Mouse (Mus musculus) intestine, embryonic 16.5 days (tissue): ENCODE data around the gene Cmss1. TPM values are rescaled to one million over a fixed set of nuclear protein-coding genes. Genes with fewer than 3 reads are reported as not detected.

Source experiments
- ATAC-seq: fragments of 200-750 bp; cut with Nextera tagmentation; 2 replicates; pipeline ENCODE4 v1.8.0; 2017; ENCODE audit warnings: moderate TSS enrichment, moderate library complexity
- H3K27ac ChIP-seq: fragments of 300-500 bp; sonication (generic); 2 replicates; pipeline ENCODE4 v1.5.1; 2014; ENCODE audit warnings: mild to moderate bottlenecking, low read length
- H3K27me3 ChIP-seq: fragments of 300-500 bp; sonication (generic); replicated peaks from 2 replicates; pipeline ENCODE4 v1.6.1; 2014; ENCODE audit warnings: low read length, control low read depth, mixed read lengths; ENCODE audit not compliant: control insufficient read depth, insufficient read depth
- H3K36me3 ChIP-seq: fragments of 300-500 bp; sonication (generic); 2 replicates; pipeline ENCODE4 v1.6.1; 2014; ENCODE audit warnings: low read length, control low read depth; ENCODE audit not compliant: control insufficient read depth, insufficient read depth
- H3K4me1 ChIP-seq: fragments of 300-500 bp; sonication (generic); 2 replicates; pipeline ENCODE4 v1.6.1; 2014; ENCODE audit warnings: low read length, control low read depth, mixed read lengths; ENCODE audit not compliant: control insufficient read depth, insufficient read depth
- H3K4me2 ChIP-seq: fragments of 300-500 bp; sonication (generic); 2 replicates; pipeline ENCODE4 v1.6.1; 2014; ENCODE audit warnings: low read depth, low read length, control low read depth
- H3K4me3 ChIP-seq: fragments of 300-500 bp; sonication (generic); 2 replicates; pipeline ENCODE4 v1.5.1; 2014; ENCODE audit warnings: mild to moderate bottlenecking, low read length
- H3K9ac ChIP-seq: fragments of 300-500 bp; sonication (generic); 2 replicates; pipeline ENCODE4 v1.6.1; 2014; ENCODE audit warnings: low read depth, low read length
- H3K9me3 ChIP-seq: fragments of 300-500 bp; sonication (generic); 2 replicates; pipeline ENCODE4 v1.6.1; 2016; ENCODE audit warnings: low read length, control low read depth; ENCODE audit not compliant: control insufficient read depth
- WGBS: fragments of 180-500 bp; shearing (Covaris S2); extraction: QIAGEN DNeasy Blood & Tissue Kit; methylation state at CpG from one replicate; pipeline ENCODE4 v1.1.7; 2014; 5-methylcytosine and 5-hydroxymethylcytosine counted together
- polyA plus RNA-seq: library from polyadenylated mRNA; unstranded; fragments of >200 nt; fragmentation: Nextera tagmentation; extraction: Ambion mirVana; gene quantifications from 2 replicates; pipeline ENCODE4 v1.2.1, GENCODE M21; 2015

Gene Cmss1
- polyA plus RNA-seq, 1 experiment from 2014 or later, result 41.4 TPM

DNA sequence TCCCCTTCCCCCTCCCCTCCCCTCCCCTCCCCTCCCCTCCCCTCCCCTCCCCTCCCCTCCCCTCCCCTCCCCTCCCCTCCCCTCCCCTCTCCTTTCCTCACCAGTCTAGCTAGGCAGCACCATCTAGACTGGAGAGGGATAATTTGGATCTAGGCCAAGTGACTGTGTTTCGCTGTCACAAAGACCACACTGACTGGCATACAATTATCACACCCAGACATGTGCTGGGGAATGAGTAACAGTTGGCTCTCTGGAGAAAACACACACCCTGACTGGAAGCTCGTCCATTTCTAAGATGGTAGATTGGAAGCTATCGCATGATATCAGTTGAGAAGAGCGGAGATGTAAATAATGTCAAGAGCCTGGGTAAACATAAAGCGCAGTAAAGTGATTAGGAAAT lies 126.9 kb downstream of the Cmss1 start:
- no peak overlapping the region for H3K27ac ChIP-seq
- 35% methylated on average over 5 of the region's 5 CpGs for WGBS
- H3K4me2 ChIP-seq, result no peak overlapping the region
- no peak overlapping the region for H3K9ac ChIP-seq
- H3K4me3 ChIP-seq, result no peak overlapping the region
- no peaks in the 10 kb centered on the region for H3K27me3 ChIP-seq
- ATAC-seq, result peak; percentile 61
- peaks cover 7% of the 10 kb centered on the region; the same call in 1 of the 2 replicates for H3K9me3 ChIP-seq
- H3K36me3 ChIP-seq, result no peaks in the 10 kb centered on the region
- H3K4me1 ChIP-seq, result peaks cover 3% of the 10 kb centered on the region; the same call in 1 of the 2 replicates

DNA sequence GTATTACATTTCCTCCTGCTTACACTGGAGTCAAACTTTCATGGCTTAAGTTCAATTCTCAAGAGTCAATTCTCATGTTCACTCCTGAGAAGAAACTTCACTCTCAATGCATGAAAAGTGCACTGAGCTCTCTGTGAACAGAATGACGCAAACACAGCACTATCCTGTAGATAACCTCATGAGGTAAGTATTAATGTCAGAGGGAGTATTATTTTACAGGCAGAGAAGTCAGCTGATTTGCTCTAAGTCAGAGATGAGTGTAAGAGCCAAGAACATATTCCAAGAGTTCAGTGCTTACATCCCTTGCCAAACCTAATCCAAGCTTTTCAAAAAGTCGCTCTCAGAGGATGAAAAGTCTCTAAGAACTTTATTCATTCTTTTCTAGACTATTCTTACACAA lies 128.2 kb downstream of the Cmss1 start:
- Histone ChIP-seq H3K27me3 (no peaks in the 10 kb centered on the region), H3K36me3 (no peaks in the 10 kb centered on the region), H3K27ac (no peak overlapping the region), H3K4me1 (peaks cover 3% of the 10 kb centered on the region; the same call in 1 of the 2 replicates), H3K4me2 (no peak overlapping the region), H3K9me3 (peaks cover 7% of the 10 kb centered on the region; the same call in 1 of the 2 replicates), H3K9ac (no peak overlapping the region), H3K4me3 (no peak overlapping the region)
- ATAC-seq, result no peak
- 76% methylated on average over 2 of the region's 2 CpGs for WGBS

DNA sequence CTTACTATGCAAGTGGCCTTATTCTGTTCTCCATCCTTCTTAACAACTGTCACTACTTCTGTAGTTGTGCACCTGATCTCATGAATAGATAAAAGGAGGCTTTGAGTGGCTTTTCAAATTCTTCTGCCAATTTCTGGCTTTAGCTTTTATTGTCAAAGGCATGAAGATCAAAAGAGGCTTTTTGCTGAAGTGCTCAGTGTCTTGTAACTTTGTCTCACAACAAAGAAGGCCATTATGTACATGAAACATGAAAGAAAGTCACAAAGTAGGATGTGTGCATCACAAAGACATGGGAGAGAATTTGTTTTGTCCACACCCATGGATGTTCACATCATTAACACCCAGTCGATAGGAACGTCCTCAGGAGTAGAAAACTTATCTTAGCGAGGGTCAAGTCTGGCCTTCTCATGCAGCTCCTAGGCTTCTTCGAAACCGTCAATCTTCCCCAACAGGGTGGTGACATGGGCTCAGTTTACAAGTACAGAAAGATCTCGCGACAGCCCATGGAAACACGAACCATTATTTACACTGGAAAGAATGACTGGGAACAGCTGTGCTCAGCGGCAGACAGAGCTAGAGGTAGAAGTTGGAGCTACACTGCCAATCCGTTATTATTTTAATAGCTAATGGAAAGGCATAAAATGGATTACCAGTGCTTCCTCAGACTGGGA lies 133.1 kb downstream of the Cmss1 start:
- no peak overlapping the region for H3K4me2 ChIP-seq
- H3K4me1 ChIP-seq, result no peaks in the 10 kb centered on the region
- H3K4me3 ChIP-seq, result no peak overlapping the region
- 49% methylated on average over 10 of the region's 10 CpGs for WGBS
- no peak overlapping the region for H3K9ac ChIP-seq
- no peak overlapping the region for H3K27ac ChIP-seq
- ATAC-seq, result no peak
- peaks cover 7% of the 10 kb centered on the region; the same call in 1 of the 2 replicates for H3K9me3 ChIP-seq
- no peaks in the 10 kb centered on the region for H3K27me3 ChIP-seq
- no peaks in the 10 kb centered on the region for H3K36me3 ChIP-seq

DNA sequence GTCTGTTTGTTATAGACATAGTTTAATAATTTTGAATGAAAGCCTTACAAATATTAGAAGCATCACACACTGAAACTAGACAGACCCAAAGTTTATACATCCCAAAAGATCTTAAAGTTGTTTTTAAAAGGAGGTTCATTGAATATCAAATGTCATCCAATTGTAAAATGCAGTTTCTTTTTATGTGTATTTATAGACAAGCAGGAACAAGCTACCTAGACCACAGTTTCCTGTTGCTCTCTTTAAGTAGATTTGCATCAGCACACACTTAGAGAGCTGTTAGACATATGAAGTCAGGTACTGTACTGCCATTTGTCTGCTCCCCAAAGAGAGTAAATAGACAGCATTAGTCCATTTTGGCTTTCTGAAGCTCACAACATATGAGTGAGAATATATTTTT lies 135.6 kb downstream of the Cmss1 start:
- H3K36me3 ChIP-seq, result no peaks in the 10 kb centered on the region
- no peak overlapping the region for H3K27ac ChIP-seq
- H3K9ac ChIP-seq, result no peak overlapping the region

DNA sequence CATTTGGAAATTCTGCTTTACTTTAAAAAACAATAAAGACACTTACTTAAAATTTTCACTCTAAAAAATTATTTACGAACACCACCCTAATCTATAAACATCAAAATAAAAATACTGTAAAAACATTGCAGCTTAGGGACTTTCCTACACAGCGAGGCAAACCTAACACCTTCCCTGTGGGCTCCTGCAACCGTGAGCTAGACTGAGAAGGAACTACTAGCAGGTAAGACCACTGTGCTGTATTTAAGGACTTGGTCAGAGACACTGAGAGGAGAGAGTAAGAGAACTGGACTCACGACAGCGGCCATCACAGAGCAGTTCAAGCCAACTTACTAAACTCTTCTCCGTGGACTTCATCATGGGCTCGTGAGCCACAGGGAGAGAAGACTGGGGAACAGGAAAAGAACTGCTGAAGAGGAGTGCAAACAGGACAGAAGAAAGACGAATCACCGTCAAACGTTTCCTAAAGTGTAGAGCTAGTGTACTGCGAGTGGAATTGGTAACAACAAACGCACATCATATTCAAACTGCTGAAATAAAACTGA lies 136.3 kb downstream of the Cmss1 start:
- Histone ChIP-seq H3K27me3 (no peaks in the 10 kb centered on the region), H3K36me3 (no peaks in the 10 kb centered on the region), H3K9ac (no peak overlapping the region), H3K27ac (no peak overlapping the region), H3K9me3 (no peaks in the 10 kb centered on the region), H3K4me1 (no peaks in the 10 kb centered on the region), H3K4me2 (no peak overlapping the region), H3K4me3 (no peak overlapping the region)
- WGBS, result 88% methylated on average over 12 of the region's 12 CpGs
- no peak for ATAC-seq

More for the DNA sequence above, 135.6 kb downstream of the Cmss1 start:
- H3K4me3 ChIP-seq, result no peak overlapping the region
- no peaks in the 10 kb centered on the region for H3K9me3 ChIP-seq
- H3K4me1 ChIP-seq, result no peaks in the 10 kb centered on the region
- no peaks in the 10 kb centered on the region for H3K27me3 ChIP-seq
- no peak for ATAC-seq
- H3K4me2 ChIP-seq, result no peak overlapping the region

DNA sequence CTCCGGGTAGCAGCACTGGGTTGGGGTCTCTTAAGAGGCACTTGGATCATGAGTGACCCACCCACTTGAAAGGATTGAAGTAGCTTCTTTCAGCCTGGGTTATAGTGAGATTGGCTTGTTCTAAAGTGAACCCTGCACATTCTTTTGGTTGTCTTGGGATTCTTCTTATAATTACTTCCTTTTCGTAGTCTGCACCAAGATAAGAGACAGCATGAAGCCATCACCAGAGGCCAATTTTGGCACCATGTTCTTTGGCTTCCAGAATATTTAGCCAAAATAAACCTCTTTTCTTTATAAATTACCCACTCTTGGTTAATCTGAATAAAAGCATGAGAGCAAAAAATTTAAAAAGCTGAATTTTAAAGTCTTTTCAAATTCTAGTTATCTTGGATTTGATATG lies 136.8 kb downstream of the Cmss1 start:
- no peaks in the 10 kb centered on the region for H3K9me3 ChIP-seq
- H3K4me2 ChIP-seq, result no peak overlapping the region
- ATAC-seq, result no peak
- no peak overlapping the region for H3K4me3 ChIP-seq
- H3K27ac ChIP-seq, result no peak overlapping the region
- no peaks in the 10 kb centered on the region for H3K36me3 ChIP-seq
- no peak overlapping the region for H3K9ac ChIP-seq
- no peaks in the 10 kb centered on the region for H3K4me1 ChIP-seq
- no peaks in the 10 kb centered on the region for H3K27me3 ChIP-seq
- WGBS, result 84% methylated on average over 2 of the region's 2 CpGs

DNA sequence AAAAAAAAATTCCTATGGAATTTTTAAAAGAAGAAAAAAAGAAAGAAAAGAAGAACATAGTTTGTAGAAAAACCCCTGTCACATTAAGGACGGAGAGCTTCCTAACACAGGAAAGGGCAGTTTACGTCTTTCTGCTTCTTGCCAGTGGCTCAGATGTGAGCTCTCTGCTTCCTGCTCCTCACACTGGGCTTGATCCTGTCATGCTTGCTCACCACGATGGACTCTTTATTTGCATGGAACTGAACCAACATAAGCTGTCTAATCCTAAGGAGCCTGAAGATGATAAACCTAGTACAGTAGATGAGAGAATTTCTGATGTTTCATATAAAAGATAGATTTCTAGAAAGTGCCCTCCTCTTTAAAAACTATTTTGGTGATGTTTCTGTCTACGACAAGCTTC lies 137.4 kb downstream of the Cmss1 start:
- H3K4me3 ChIP-seq, result no peak overlapping the region
- H3K4me2 ChIP-seq, result no peak overlapping the region
- ATAC-seq, result no peak
- no peak overlapping the region for H3K27ac ChIP-seq
- no peaks in the 10 kb centered on the region for H3K9me3 ChIP-seq
- no peaks in the 10 kb centered on the region for H3K36me3 ChIP-seq
- H3K4me1 ChIP-seq, result no peaks in the 10 kb centered on the region
- 67% methylated on average over 4 of the region's 4 CpGs for WGBS
- no peaks in the 10 kb centered on the region for H3K27me3 ChIP-seq
- H3K9ac ChIP-seq, result no peak overlapping the region

DNA sequence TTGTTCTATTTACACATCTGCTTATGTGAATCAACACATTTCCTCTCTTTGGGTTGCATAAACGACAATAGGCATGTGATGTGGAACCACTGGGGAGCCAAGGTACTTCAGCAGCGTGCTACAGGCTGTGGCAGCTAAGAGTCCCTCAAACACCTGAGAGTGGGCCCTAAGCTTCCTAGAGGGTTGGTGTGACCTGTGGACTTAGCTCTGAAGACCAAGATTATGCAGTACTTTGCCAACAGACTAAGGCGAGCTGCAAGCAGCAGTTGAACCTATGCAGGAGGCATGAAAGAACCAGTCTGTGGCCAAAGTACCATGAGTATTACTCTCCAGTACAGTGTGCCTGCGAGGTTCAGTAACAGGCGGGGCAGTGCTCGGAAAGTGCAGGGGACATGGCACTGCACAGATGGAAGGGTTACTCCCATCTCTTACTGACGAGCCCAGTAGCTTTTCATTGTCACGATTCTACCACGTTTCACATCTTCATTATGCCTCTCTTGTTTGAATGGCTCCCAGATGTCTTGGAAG lies 141.2 kb downstream of the Cmss1 start:
- WGBS, result 84% methylated on average over 9 of the region's 9 CpGs
- Histone ChIP-seq H3K27me3 (no peaks in the 10 kb centered on the region), H3K4me1 (no peaks in the 10 kb centered on the region), H3K36me3 (no peaks in the 10 kb centered on the region), H3K9me3 (no peaks in the 10 kb centered on the region), H3K27ac (no peak overlapping the region), H3K9ac (no peak overlapping the region; the same call in 1 of the 2 replicates), H3K4me2 (no peak overlapping the region), H3K4me3 (no peak overlapping the region)
- peak; percentile 72 for ATAC-seq

DNA sequence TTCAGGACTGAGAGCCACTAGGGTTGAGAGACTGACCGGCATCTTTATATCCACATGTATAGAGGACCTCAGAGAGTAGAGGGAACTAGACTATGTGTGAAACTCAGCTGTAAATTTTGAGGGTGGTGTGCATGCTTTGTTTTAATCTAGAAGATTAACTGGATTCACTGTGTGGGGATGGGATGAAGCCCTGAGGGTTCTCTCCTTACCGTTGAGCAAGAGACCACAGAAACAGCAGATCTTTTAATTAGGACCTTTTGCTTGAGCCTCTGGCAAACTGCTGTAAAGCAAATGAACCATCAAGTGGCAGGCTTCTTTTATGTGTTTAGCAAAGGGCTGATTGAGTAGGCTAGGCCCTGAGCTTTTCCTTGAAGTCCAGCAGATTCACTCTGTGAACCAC lies 150.7 kb downstream of the Cmss1 start:
- no peaks in the 10 kb centered on the region for H3K9me3 ChIP-seq
- H3K36me3 ChIP-seq, result no peaks in the 10 kb centered on the region
- H3K9ac ChIP-seq, result no peak overlapping the region
- H3K4me1 ChIP-seq, result 0 out of 2 replicates have a peak, but pooled peaks cover 8% of the 10 kb centered on the region
- ATAC-seq, result no peak
- H3K27me3 ChIP-seq, result no peaks in the 10 kb centered on the region
- no peak overlapping the region for H3K27ac ChIP-seq
- H3K4me3 ChIP-seq, result no peak overlapping the region
- H3K4me2 ChIP-seq, result no peak overlapping the region
- 75% methylated on average over 2 of the region's 2 CpGs for WGBS
